Mouse (Mus musculus) C2C12 (cell line): ENCODE data around the gene Dgcr8. TPM values are rescaled to one million over a fixed set of nuclear protein-coding genes. Genes with fewer than 3 reads are reported as not detected.
A peak's percentile ranks its signal among the peaks of the same experiment; 100 is the strongest.

ENCODE experiments used
- H3K27me3 ChIP-seq: one replicate; pipeline ENCODE4 v1.6.1; 2011; ENCODE audit not compliant: control insufficient read depth, insufficient read depth, insufficient read length
- H3K36me3 ChIP-seq: one replicate; pipeline ENCODE4 v1.6.1; 2011; ENCODE audit not compliant: control insufficient read depth, insufficient read depth
- H3K4me3 ChIP-seq: one replicate; pipeline ENCODE4 v1.5.1; 2011; ENCODE audit warnings: mild to moderate bottlenecking, control low read depth; ENCODE audit not compliant: poor library complexity, insufficient read depth, severe bottlenecking
- H3K79me2 ChIP-seq: one replicate; pipeline ENCODE4 v1.6.1; 2011; ENCODE audit not compliant: control insufficient read depth, insufficient read depth
- H3K79me3 ChIP-seq: one replicate; pipeline ENCODE4 v1.6.1; 2011; ENCODE audit warnings: low read depth, control low read depth
- H3ac ChIP-seq: one replicate; pipeline ENCODE3; 2011; ENCODE audit warnings: low read depth; ENCODE audit not compliant: control insufficient read depth, insufficient read length
- CEBPB ChIP-seq: IDR thresholded peaks from one replicate; pipeline ENCODE4 v1.6.1; 2011; ENCODE audit warnings: low read depth, mild to moderate bottlenecking, control low read depth, moderate library complexity
- CTCF ChIP-seq: IDR thresholded peaks from one replicate; pipeline ENCODE4 v1.5.1; 2011; ENCODE audit not compliant: control insufficient read depth, insufficient read depth, insufficient read length
- FOSL1 ChIP-seq: IDR thresholded peaks from one replicate; pipeline ENCODE4 v1.8.0; 2011; ENCODE audit warnings: mild to moderate bottlenecking, low read length; ENCODE audit not compliant: poor library complexity, insufficient read depth, severe bottlenecking
- MAX ChIP-seq: IDR thresholded peaks from one replicate; pipeline ENCODE4 v1.6.1; 2011; ENCODE audit warnings: mild to moderate bottlenecking, control low read depth
- MYOD1 ChIP-seq: IDR thresholded peaks from one replicate; pipeline ENCODE4 v1.6.1; 2011; ENCODE audit warnings: low read depth; ENCODE audit not compliant: control insufficient read depth, insufficient read length
- MYOG ChIP-seq: IDR thresholded peaks from one replicate; pipeline ENCODE4 v1.6.1; 2011; ENCODE audit not compliant: control insufficient read depth, insufficient read length; ENCODE audit errors: extremely low read depth
- USF1 ChIP-seq: IDR thresholded peaks from one replicate; pipeline ENCODE4 v1.6.1; 2011; ENCODE audit warnings: low read depth, mild to moderate bottlenecking, control low read depth, moderate library complexity
- long read RNA-seq, 2 experiments: library from polyadenylated mRNA; unstranded; transcript quantifications; one replicate each; pipeline ENCODE4 v2.0.0; 2019 to 2020
- polyA plus RNA-seq: library from polyadenylated mRNA; unstranded; fragments of >200 nt; fragmentation: generic; extraction: Trizol; gene quantifications from one replicate; pipeline ENCODE4 v1.2.1, GENCODE M21; 2012; ENCODE audit warnings: missing spikeins

The Dgcr8 gene
- 22.0 TPM for polyA plus RNA-seq
- long read RNA-seq, experiment 1, full-length matches to known transcripts, result 8 of 12 reads
- long read RNA-seq, experiment 1, partial matches to known transcripts, result 0 of 12 reads
- long read RNA-seq, experiment 1, other reads (novel, unspliced or antisense), result 4 of 12 reads
- long read RNA-seq, experiment 2, full-length matches to known transcripts, result 205 of 273 reads
- long read RNA-seq, experiment 2, partial matches to known transcripts, result 21 of 273 reads
- long read RNA-seq, experiment 2, other reads (novel, unspliced or antisense), result 47 of 273 reads

DNA sequence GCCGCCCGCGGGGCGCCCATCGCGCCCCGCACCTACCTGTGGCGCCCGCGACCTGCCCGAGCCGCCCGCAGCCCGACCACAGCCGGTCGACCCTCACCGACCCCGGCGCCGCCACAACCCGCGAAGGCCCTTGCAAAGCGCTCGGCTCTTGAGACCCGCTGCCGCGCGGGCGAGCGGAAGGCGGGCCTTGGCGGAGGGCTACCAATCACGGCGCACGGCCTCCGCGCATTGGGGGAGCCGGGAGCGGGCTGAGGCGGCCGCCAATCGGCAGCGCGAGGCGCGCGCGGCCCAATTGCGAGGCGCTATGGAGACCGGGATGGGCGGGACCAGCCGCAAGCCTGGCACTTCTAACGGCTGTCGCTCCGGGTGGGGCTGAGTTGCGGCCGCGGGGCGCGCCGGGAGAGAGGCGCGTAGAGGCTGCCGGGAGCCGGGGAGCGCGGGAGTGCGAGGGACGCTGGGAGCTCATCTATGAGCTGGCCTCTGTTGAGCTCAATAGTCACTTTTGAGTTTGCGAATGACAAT, at the start of gene Dgcr8:
Dgcr8 (minus strand) TSS at position 180 of the 522 bp plus-strand sequence.
- H3K79me2 ChIP-seq, result peaks cover 48% of the 10 kb centered on the region
- no peaks in the 10 kb centered on the region for H3K27me3 ChIP-seq
- no peak for TF ChIP-seq MAX
- no peak for TF ChIP-seq USF1
- TF ChIP-seq MYOD1, result no peak
- TF ChIP-seq CTCF, result no peak
- no peak for TF ChIP-seq MYOG
- no peak for TF ChIP-seq FOSL1
- TF ChIP-seq CEBPB, result no peak
- H3ac ChIP-seq, result peak within 1 kb of the TSS; percentile 87
- H3K36me3 ChIP-seq, result peaks cover 26% of the 10 kb centered on the region
- H3K4me3 ChIP-seq, result peak within 1 kb of the TSS; percentile 87
- peaks cover 45% of the 10 kb centered on the region for H3K79me3 ChIP-seq

DNA sequence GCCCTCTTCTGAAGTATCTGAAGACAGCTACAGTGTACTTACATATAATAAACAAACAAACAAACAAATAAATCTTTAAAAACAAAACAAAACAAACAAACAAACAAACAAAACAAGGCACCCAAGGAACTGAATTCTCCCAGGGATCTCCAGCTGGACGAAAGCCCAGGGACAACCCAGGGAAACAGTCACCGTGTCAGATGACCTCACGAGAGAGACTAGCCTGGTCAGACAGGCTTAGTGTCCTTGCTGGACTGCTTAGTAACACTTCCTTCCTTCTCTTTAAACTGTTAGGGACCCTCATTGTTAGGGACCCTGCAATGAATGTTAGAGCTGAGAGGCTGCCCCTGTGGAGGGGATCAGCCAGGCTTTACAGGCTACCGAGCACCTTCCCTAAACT, 48.2 kb upstream of the Dgcr8 start:
- no peaks in the 10 kb centered on the region for H3K36me3 ChIP-seq
- TF ChIP-seq MYOG (no peak), MAX (no peak), MYOD1 (no peak), FOSL1 (no peak), CEBPB (no peak), CTCF (no peak), USF1 (no peak)
- no peaks in the 10 kb centered on the region for H3K79me2 ChIP-seq
- H3K79me3 ChIP-seq, result no peaks in the 10 kb centered on the region
- H3K4me3 ChIP-seq, result no peak overlapping the region
- H3K27me3 ChIP-seq, result no peaks in the 10 kb centered on the region
- H3ac ChIP-seq, result no peak overlapping the region

DNA sequence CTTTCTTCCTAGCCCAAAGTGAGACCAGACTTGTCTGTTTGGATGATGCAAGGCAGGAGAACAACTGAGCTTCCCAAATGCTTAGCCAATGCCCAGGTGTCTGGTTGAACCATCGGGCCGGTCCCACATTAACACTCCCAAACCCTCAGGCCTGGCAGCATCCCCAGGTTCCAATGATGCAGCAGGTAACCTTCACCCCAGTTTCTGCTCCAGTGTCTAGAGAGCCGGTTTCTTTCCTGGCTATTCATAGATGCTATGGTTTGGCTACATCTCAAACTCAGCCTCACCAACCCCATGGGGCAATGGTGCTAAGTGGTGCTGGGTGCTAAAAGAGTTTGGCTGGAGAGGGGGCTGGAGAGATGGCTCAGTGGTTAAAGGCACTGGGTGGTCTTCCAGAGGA, 46.9 kb upstream of the Dgcr8 start:
- TF ChIP-seq FOSL1, result no peak
- H3ac ChIP-seq, result no peak overlapping the region
- no peaks in the 10 kb centered on the region for H3K27me3 ChIP-seq
- no peaks in the 10 kb centered on the region for H3K79me3 ChIP-seq
- no peak overlapping the region for H3K4me3 ChIP-seq
- H3K36me3 ChIP-seq, result no peaks in the 10 kb centered on the region
- no peaks in the 10 kb centered on the region for H3K79me2 ChIP-seq

DNA sequence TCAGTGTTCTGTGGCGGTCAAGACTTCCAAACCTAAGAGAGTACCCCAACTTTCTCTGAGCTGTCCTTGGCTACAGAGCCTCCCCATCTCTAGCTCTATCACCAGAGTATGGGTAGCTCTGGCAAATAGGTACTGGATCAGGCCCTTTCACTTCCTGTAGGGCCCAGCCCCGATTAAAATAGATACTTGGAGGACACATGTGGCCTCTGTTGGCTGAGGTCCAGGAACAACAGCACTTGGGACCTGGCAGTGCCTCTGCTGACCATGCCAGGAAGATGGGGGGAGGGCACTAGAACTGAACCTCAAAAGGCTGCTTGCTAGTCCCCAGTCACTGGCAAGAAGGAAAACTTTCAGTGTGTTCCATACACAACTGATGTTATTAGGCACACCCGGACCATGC, 44.9 kb upstream of the Dgcr8 start:
- Histone ChIP-seq H3K36me3 (no peaks in the 10 kb centered on the region), H3K4me3 (no peak overlapping the region), H3K27me3 (no peaks in the 10 kb centered on the region), H3K79me2 (no peaks in the 10 kb centered on the region), H3K79me3 (no peaks in the 10 kb centered on the region), H3ac (no peak overlapping the region)
- TF ChIP-seq CTCF (no peak), MAX (no peak), CEBPB (no peak), MYOD1 (no peak), USF1 (no peak), MYOG (no peak), FOSL1 (no peak)

DNA sequence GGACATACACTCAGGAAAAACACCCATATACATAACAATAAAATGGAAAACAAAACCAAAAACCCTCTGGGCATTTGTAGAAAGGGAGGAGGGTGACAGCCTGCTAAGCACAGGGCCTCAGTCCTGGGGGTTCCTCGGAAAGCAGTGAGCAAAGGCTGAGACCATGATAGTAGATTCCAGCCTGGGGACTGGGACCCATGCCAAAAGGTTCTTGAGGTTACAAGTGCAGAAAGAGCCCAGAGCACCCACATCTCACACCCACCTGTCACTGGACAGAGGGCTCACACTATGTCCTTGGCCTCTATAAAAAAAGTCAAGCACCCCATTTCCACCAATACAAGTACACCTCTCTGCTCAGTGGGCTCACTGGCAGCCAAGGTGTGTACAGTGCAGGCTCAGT, 39.5 kb upstream of the Dgcr8 start:
- H3K36me3 ChIP-seq, result no peaks in the 10 kb centered on the region
- TF ChIP-seq CTCF (no peak), MAX (no peak), USF1 (no peak), FOSL1 (no peak)
- H3ac ChIP-seq, result no peak overlapping the region
- no peak overlapping the region for H3K4me3 ChIP-seq
- H3K79me3 ChIP-seq, result no peaks in the 10 kb centered on the region
- no peaks in the 10 kb centered on the region for H3K79me2 ChIP-seq
- H3K27me3 ChIP-seq, result no peaks in the 10 kb centered on the region

DNA sequence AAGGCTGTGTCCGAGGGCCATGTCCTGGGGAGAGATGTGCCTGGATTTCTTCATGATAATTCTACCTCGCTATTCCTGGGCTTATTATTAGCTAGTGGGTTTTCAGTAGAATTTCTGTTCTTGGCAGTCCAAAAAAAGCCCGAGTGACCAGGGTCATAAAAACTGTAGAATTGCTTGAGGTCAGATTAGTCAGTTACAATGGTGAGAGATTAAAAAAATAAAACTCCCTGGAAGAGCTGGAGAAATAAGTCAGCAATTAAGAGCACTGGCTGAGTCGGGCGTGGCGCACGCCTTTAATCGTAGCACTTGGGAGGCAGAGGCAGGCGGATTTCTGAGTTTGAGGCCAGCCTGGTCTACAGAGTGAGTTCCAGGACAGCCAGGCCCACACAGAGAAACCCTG, 38.9 kb upstream of the Dgcr8 start:
- no peaks in the 10 kb centered on the region for H3K36me3 ChIP-seq
- no peaks in the 10 kb centered on the region for H3K27me3 ChIP-seq
- H3K79me3 ChIP-seq, result no peaks in the 10 kb centered on the region
- TF ChIP-seq CTCF (no peak), USF1 (no peak), CEBPB (no peak), FOSL1 (no peak), MAX (no peak), MYOD1 (no peak), MYOG (no peak)
- no peaks in the 10 kb centered on the region for H3K79me2 ChIP-seq
- H3K4me3 ChIP-seq, result no peak overlapping the region
- no peak overlapping the region for H3ac ChIP-seq
